20 mouse cellular contexts compared by ENCODE assay signal in genomic region chr11:116965961-116966360, GRCm38 (mm10). TPM values are rescaled to one million over a fixed set of nuclear protein-coding genes. Genes with fewer than 3 reads are reported as not detected.
A peak's percentile ranks its signal among the peaks of the same experiment; 100 is the strongest.
DNase-seq lines count a peak whose midpoint lies in the region; TF ChIP-seq lines count a peak whose summit lies in the region.
"Had no signal": no experiment of that assay in that cellular context is flagged by ENCODE, and none has a peak within 500 bp of the region (broad histone marks: within the 10 kb centered on the region; RNA-seq: fewer than 3 reads in every experiment).

No protein-coding gene starts in this region.

- no peaks in the 10 kb centered on the region for H3K79me2 ChIP-seq in CH12.LX (replicated peaks; ENCODE audit: control insufficient read depth, extremely low read depth, insufficient read depth, poor library complexity, severe bottlenecking)

- H3K27ac ChIP-seq in CH12.LX (ENCODE audit: insufficient read depth, low read depth), result no peak overlapping the region
- H3K27ac ChIP-seq: heart, adult 2 months; macrophage had no signal

- no peak for TF ChIP-seq CTCF in CH12.LX (conservative IDR thresholded peaks at IDR 0.05 in 1 of 2, IDR thresholded peaks at IDR 0.05 in 1 of 2; ENCODE audit: low read depth in 2 of 2, low read length in 2 of 2)

- no peak for TF ChIP-seq POLR2A in CH12.LX (IDR thresholded peaks at IDR 0.05; ENCODE audit: low read depth, low read length)

- in situ Hi-C loops in CH12.LX (cut with MboI; ENCODE audit: low pct_ligation_motif_present, low pct_unique_long_range_greater_than_20kb, low sequenced_read_pairs), result no loop called here

- no peak for TF ChIP-seq RAD21 in CH12.LX (IDR thresholded peaks at IDR 0.05; ENCODE audit: low read depth, low read length)

- H3K9me3 ChIP-seq in CH12.LX (replicated peaks; ENCODE audit: low read length), result no peaks in the 10 kb centered on the region

- H3K4me1 ChIP-seq in CH12.LX (ENCODE audit: control insufficient read depth in 1 of 2, insufficient read depth in 2 of 2), result peaks cover 16 to 35% of the 10 kb centered on the region in 2 experiments

- dilution Hi-C loops in CH12.LX (cut with MboI; ENCODE audit: extremely low pct_ligation_motif_present, extremely low pct_unique_long_range_greater_than_20kb, low sequenced_read_pairs), result no loop called here

- DNase-seq in heart, adult 11 months, result peak; percentile 78
- DNase-seq in heart, postnatal 4 days, result no peak
- peak; percentile 36 for DNase-seq in lung, postnatal 10 days
- no peak for DNase-seq in lung, postnatal 36 days
- peak; percentile 52 for DNase-seq in CH12.LX (ENCODE audit: extremely low read depth)
- peak; percentile 68 for DNase-seq in adrenal gland, postnatal 14 days
- DNase-seq in right cerebral cortex, postnatal 25 days, result no peak
- no peak for DNase-seq in layer of hippocampus, postnatal 25 days (ENCODE audit: extremely low spot score in 1 of 2, low spot score in 1 of 2)
- DNase-seq: B cell, adult 2 months; cerebellum, adult 18-20 months; cerebellum, postnatal 36 days; forebrain, postnatal 0 days; heart, adult 2 months; kidney, adult 9 months; lung, adult 18-20 months; midbrain, embryonic 14.5 days had no signal

- H3K4me3 ChIP-seq in CH12.LX (replicated peaks in 1 of 3; ENCODE audit: low read depth in 2 of 3, low read length in 2 of 3, poor library complexity in 1 of 3), result no peak overlapping the region
- H3K4me3 ChIP-seq: heart, adult 2 months had no signal

- H3K9ac ChIP-seq in CH12.LX (ENCODE audit: insufficient read depth, low read depth), result no peak overlapping the region
- H3K9ac ChIP-seq: forebrain, postnatal 0 days had no signal

- H3K27me3 ChIP-seq in CH12.LX (replicated peaks), result peaks cover 59% of the 10 kb centered on the region

- no peak for TF ChIP-seq EP300 in CH12.LX (IDR thresholded peaks at IDR 0.05; ENCODE audit: low read length)

- no peaks in the 10 kb centered on the region for H3K36me3 ChIP-seq in CH12.LX (replicated peaks in 1 of 2; ENCODE audit: control insufficient read depth in 1 of 2, insufficient read depth in 1 of 2, low read length in 1 of 2)

- no peak overlapping the region for H3K4me2 ChIP-seq in CH12.LX (ENCODE audit: insufficient read depth, low read depth, poor library complexity, severe bottlenecking)

TF ChIP-seq in CH12.LX, 34 proteins besides CTCF, POLR2A, EP300 and RAD21:
- no peak for TF ChIP-seq UBTF (IDR thresholded peaks at IDR 0.05; ENCODE audit: low read depth, low read length)
- TF ChIP-seq USF1 (IDR thresholded peaks at IDR 0.05; ENCODE audit: low read depth, low read length), result no peak
- no peak for TF ChIP-seq KAT2A (IDR thresholded peaks at IDR 0.05; ENCODE audit: insufficient replicate concordance, low read length)
- TF ChIP-seq SIN3A (IDR thresholded peaks at IDR 0.05; ENCODE audit: low read length), result no peak
- peak; percentile 55; the same call in 1 of the 2 replicates for TF ChIP-seq ELF1 (IDR thresholded peaks at IDR 0.05; ENCODE audit: low read depth, low read length)
- no peak for TF ChIP-seq USF2 (conservative IDR thresholded peaks at IDR 0.05; ENCODE audit: low read depth, low read length)
- no peak for TF ChIP-seq MYC (IDR thresholded peaks at IDR 0.05; ENCODE audit: low read depth, low read length)
- TF ChIP-seq ETS1 (conservative IDR thresholded peaks at IDR 0.05; ENCODE audit: low read depth, low read length), result peak; percentile 53
- TF ChIP-seq SMC3 (IDR thresholded peaks at IDR 0.05; ENCODE audit: low read depth, low read length), result no peak
- no peak for TF ChIP-seq HCFC1 (IDR thresholded peaks at IDR 0.05; ENCODE audit: low read depth, low read length)
- TF ChIP-seq JUN (IDR thresholded peaks at IDR 0.05; ENCODE audit: insufficient read depth, low read depth, low read length), result no peak
- TF ChIP-seq TCF12 (IDR thresholded peaks at IDR 0.05; ENCODE audit: low read depth, low read length), result peak; percentile 39; the same call in 1 of the 2 replicates
- TF ChIP-seq CHD2 (IDR thresholded peaks at IDR 0.05; ENCODE audit: low read length), result no peak
- TF ChIP-seq GABPA (IDR thresholded peaks at IDR 0.05; ENCODE audit: insufficient replicate concordance, low read depth, low read length), result no peak
- TF ChIP-seq RCOR1 (conservative IDR thresholded peaks at IDR 0.05; ENCODE audit: low read depth, low read length), result no peak
- TF ChIP-seq NELFE (IDR thresholded peaks at IDR 0.05; ENCODE audit: low read depth, low read length), result no peak
- TF ChIP-seq MAFK (IDR thresholded peaks at IDR 0.05; ENCODE audit: insufficient replicate concordance, low read length), result no peak
- peak; percentile 80 for TF ChIP-seq ZNF384 (IDR thresholded peaks at IDR 0.05; ENCODE audit: low read depth, low read length)
- no peak for TF ChIP-seq ZC3H11A (IDR thresholded peaks at IDR 0.05; ENCODE audit: low read depth, low read length)

RNA-seq across cellular contexts. Expression of gene Mgat5b, which starts 47.3 kb away (rescaled TPM):
- total RNA-seq in heart, postnatal 4 days (2021), result 1 to 10 TPM in 1 of 2 experiments, under 1 TPM in 1; 0.93 to 1.2 TPM
- not detected in 2 replicates for total RNA-seq in CH12.LX (2012; rRNA removed)
- total RNA-seq in CH12.LX (2014; rRNA removed), result not detected in 2 replicates
- polyA plus RNA-seq in CH12.LX (2012; ENCODE audit: insufficient read length, low read depth), result not detected in 2 replicates
- 0.56 and 0.59 TPM in 2 replicates for total RNA-seq in adrenal gland, postnatal 14 days (2021)
- total RNA-seq in layer of hippocampus, postnatal 25 days (2021), result 10 to 100 TPM; 46.1 to 48.1 TPM
- total RNA-seq: gastrocnemius, adult 8-10 months; liver, adult 2 months had no signal
- polyA plus RNA-seq: activated CD4-positive, CD25-positive, alpha-beta regulatory T cell, adult 4 months; liver, adult 2 months; macrophage had no signal

Comparison
In these comparisons a context has a peak if more than half of its experiments do, and no peak if none do; other contexts are left out.
1. DNase-seq: peak in heart, adult 11 months (single experiment), lung, postnatal 10 days (single experiment), CH12.LX (single experiment) and adrenal gland, postnatal 14 days (single experiment); none in heart, postnatal 4 days (single experiment), lung, postnatal 36 days (single experiment), right cerebral cortex, postnatal 25 days (single experiment) and layer of hippocampus, postnatal 25 days (0 of 2).
2. RNA of gene Mgat5b, which starts 47.3 kb away (total RNA-seq): 46.1 to 48.1 TPM in layer of hippocampus, postnatal 25 days; 0.93 to 1.2 TPM in heart, postnatal 4 days, 0.56 to 0.59 TPM in adrenal gland, postnatal 14 days and not detected in CH12.LX; every median in the first group is over 10 times any median in the second.